Mouse (Mus musculus): Measurements from ENCODE around the gene Serpini1. TPM values are rescaled to one million over a fixed set of nuclear protein-coding genes. Genes with fewer than 3 reads are reported as not detected.

The Serpini1 gene
- polyA plus RNA-seq (2014; fragmentation: Nextera tagmentation; extraction: Ambion mirVana): 21.0 and 22.3 TPM in 2 replicates

- under 1% methylated on average over 19 of the region's 19 CpGs for WGBS
- Histone ChIP-seq H3K4me3 (ENCODE audit: low read depth, low read length) (peak within 1 kb of the TSS; percentile 88), H3K9ac (ENCODE audit: low read length) (peak within 1 kb of the TSS; percentile 71), H3K27me3 (ENCODE audit: control insufficient read depth, insufficient read depth, low read length) (no peaks in the 10 kb centered on the region), H3K9me3 (ENCODE audit: control insufficient read depth, low read length) (no peaks in the 10 kb centered on the region), H3K27ac (ENCODE audit: low read depth, low read length) (peak within 1 kb of the TSS; percentile 70), H3K36me3 (ENCODE audit: control insufficient read depth, insufficient read depth, low read length) (no peaks in the 10 kb centered on the region), H3K4me1 (replicated peaks; ENCODE audit: control insufficient read depth, insufficient read depth, low read length) (peaks cover 3% of the 10 kb centered on the region; the same call in 1 of the 2 replicates), H3K4me2 (ENCODE audit: low read depth, low read length, severe bottlenecking) (peak within 1 kb of the TSS; percentile 73)
- ATAC-seq (replicated peaks; ENCODE audit: low FRiP score) (peak; percentile 94), DNase-seq (ENCODE audit: low spot score) (peak; percentile 88)
These were observed at the start of gene Serpini1 for GRCm38 (mm10) chr3:75557292-75557691. Gene Serpini1 (plus strand): TSS chr3:75557547.

- H3K4me1 ChIP-seq (replicated peaks; ENCODE audit: control insufficient read depth, insufficient read depth, low read length): no peaks in the 10 kb centered on the region
- 73% methylated on average over 7 of the region's 7 CpGs for WGBS
- DNase-seq (ENCODE audit: low spot score) (peak; percentile 58), ATAC-seq (replicated peaks; ENCODE audit: low FRiP score) (peak; percentile 62)
- H3K4me2 ChIP-seq (ENCODE audit: low read depth, low read length, severe bottlenecking): no peak overlapping the region
- H3K4me3 ChIP-seq (ENCODE audit: low read depth, low read length): no peak overlapping the region
- H3K27me3 ChIP-seq (ENCODE audit: control insufficient read depth, insufficient read depth, low read length): no peaks in the 10 kb centered on the region
- no peak overlapping the region for H3K9ac ChIP-seq (ENCODE audit: low read length)
- H3K9me3 ChIP-seq (ENCODE audit: control insufficient read depth, low read length): no peaks in the 10 kb centered on the region
- no peak overlapping the region for H3K27ac ChIP-seq (ENCODE audit: low read depth, low read length)
- no peaks in the 10 kb centered on the region for H3K36me3 ChIP-seq (ENCODE audit: control insufficient read depth, insufficient read depth, low read length)
These were observed 39.6 kb upstream of the Serpini1 start for GRCm38 (mm10) chr3:75517631-75518250.

GRCm38 (mm10) chr3:75521314-75521713 is 36.0 kb upstream of the Serpini1 start:
- ATAC-seq (replicated peaks; ENCODE audit: low FRiP score): no peak
- no peaks in the 10 kb centered on the region for H3K36me3 ChIP-seq (ENCODE audit: control insufficient read depth, insufficient read depth, low read length)
- no peak for DNase-seq (ENCODE audit: low spot score)
- no peaks in the 10 kb centered on the region for H3K9me3 ChIP-seq (ENCODE audit: control insufficient read depth, low read length)
- H3K27me3 ChIP-seq (ENCODE audit: control insufficient read depth, insufficient read depth, low read length): no peaks in the 10 kb centered on the region
- 84% methylated on average over 2 of the region's 2 CpGs for WGBS
- no peaks in the 10 kb centered on the region for H3K4me1 ChIP-seq (replicated peaks; ENCODE audit: control insufficient read depth, insufficient read depth, low read length)
- no peak overlapping the region for H3K4me3 ChIP-seq (ENCODE audit: low read depth, low read length)
- no peak overlapping the region for H3K27ac ChIP-seq (ENCODE audit: low read depth, low read length)
- H3K9ac ChIP-seq (ENCODE audit: low read length): no peak overlapping the region
- H3K4me2 ChIP-seq (ENCODE audit: low read depth, low read length, severe bottlenecking): no peak overlapping the region

GRCm38 (mm10) chr3:75522527-75522926 is 34.8 kb upstream of the Serpini1 start:
- H3K9ac ChIP-seq (ENCODE audit: low read length): no peak overlapping the region
- no peaks in the 10 kb centered on the region for H3K4me1 ChIP-seq (replicated peaks; ENCODE audit: control insufficient read depth, insufficient read depth, low read length)
- no peak overlapping the region for H3K4me2 ChIP-seq (ENCODE audit: low read depth, low read length, severe bottlenecking)
- no peaks in the 10 kb centered on the region for H3K9me3 ChIP-seq (ENCODE audit: control insufficient read depth, low read length)
- H3K4me3 ChIP-seq (ENCODE audit: low read depth, low read length): no peak overlapping the region
- ATAC-seq (replicated peaks; ENCODE audit: low FRiP score) (no peak), DNase-seq (ENCODE audit: low spot score) (no peak)
- 80% methylated on average over 1 of the region's 1 CpGs for whole genome bisulfite sequencing
- no peak overlapping the region for H3K27ac ChIP-seq (ENCODE audit: low read depth, low read length)
- no peaks in the 10 kb centered on the region; the same call in 1 of the 2 replicates for H3K36me3 ChIP-seq (ENCODE audit: control insufficient read depth, insufficient read depth, low read length)
- H3K27me3 ChIP-seq (ENCODE audit: control insufficient read depth, insufficient read depth, low read length): no peaks in the 10 kb centered on the region

GRCm38 (mm10) chr3:75531074-75531473 is 26.3 kb upstream of the Serpini1 start:
- WGBS: 98% methylated on average over 3 of the region's 3 CpGs
- H3K4me1 ChIP-seq (replicated peaks; ENCODE audit: control insufficient read depth, insufficient read depth, low read length): no peaks in the 10 kb centered on the region
- ATAC-seq (replicated peaks; ENCODE audit: low FRiP score): no peak
- H3K27ac ChIP-seq (ENCODE audit: low read depth, low read length): no peak overlapping the region
- H3K9me3 ChIP-seq (ENCODE audit: control insufficient read depth, low read length): no peaks in the 10 kb centered on the region
- no peak for DNase-seq (ENCODE audit: low spot score)
- no peak overlapping the region for H3K4me2 ChIP-seq (ENCODE audit: low read depth, low read length, severe bottlenecking)
- H3K9ac ChIP-seq (ENCODE audit: low read length): no peak overlapping the region
- H3K27me3 ChIP-seq (ENCODE audit: control insufficient read depth, insufficient read depth, low read length): no peaks in the 10 kb centered on the region
- H3K4me3 ChIP-seq (ENCODE audit: low read depth, low read length): no peak overlapping the region
- no peaks in the 10 kb centered on the region; the same call in 1 of the 2 replicates for H3K36me3 ChIP-seq (ENCODE audit: control insufficient read depth, insufficient read depth, low read length)

- no peak overlapping the region for H3K4me2 ChIP-seq (ENCODE audit: low read depth, low read length, severe bottlenecking)
- no peak overlapping the region for H3K4me3 ChIP-seq (ENCODE audit: low read depth, low read length)
- H3K36me3 ChIP-seq (ENCODE audit: control insufficient read depth, insufficient read depth, low read length): no peaks in the 10 kb centered on the region; the same call in 1 of the 2 replicates
- no peak for DNase-seq (ENCODE audit: low spot score)
- H3K4me1 ChIP-seq (replicated peaks; ENCODE audit: control insufficient read depth, insufficient read depth, low read length): no peaks in the 10 kb centered on the region
- H3K27me3 ChIP-seq (ENCODE audit: control insufficient read depth, insufficient read depth, low read length): no peaks in the 10 kb centered on the region
- 94% methylated on average over 3 of the region's 3 CpGs for WGBS
- no peak overlapping the region for H3K9ac ChIP-seq (ENCODE audit: low read length)
- no peaks in the 10 kb centered on the region for H3K9me3 ChIP-seq (ENCODE audit: control insufficient read depth, low read length)
- no peak for ATAC-seq (replicated peaks; ENCODE audit: low FRiP score)
- no peak overlapping the region for H3K27ac ChIP-seq (ENCODE audit: low read depth, low read length)
These were observed 23.1 kb upstream of the Serpini1 start for GRCm38 (mm10) chr3:75534045-75534834.

- Histone ChIP-seq H3K4me3 (ENCODE audit: low read depth, low read length) (no peak overlapping the region), H3K36me3 (ENCODE audit: control insufficient read depth, insufficient read depth, low read length) (no peaks in the 10 kb centered on the region; the same call in 1 of the 2 replicates), H3K4me2 (ENCODE audit: low read depth, low read length, severe bottlenecking) (no peak overlapping the region), H3K27me3 (ENCODE audit: control insufficient read depth, insufficient read depth, low read length) (no peaks in the 10 kb centered on the region), H3K9me3 (ENCODE audit: control insufficient read depth, low read length) (no peaks in the 10 kb centered on the region), H3K27ac (ENCODE audit: low read depth, low read length) (no peak overlapping the region), H3K4me1 (replicated peaks; ENCODE audit: control insufficient read depth, insufficient read depth, low read length) (no peaks in the 10 kb centered on the region), H3K9ac (ENCODE audit: low read length) (no peak overlapping the region)
- ATAC-seq (replicated peaks; ENCODE audit: low FRiP score) (no peak), DNase-seq (ENCODE audit: low spot score) (no peak)
- WGBS: 82% methylated on average over 4 of the region's 4 CpGs
These were observed 16.1 kb upstream of the Serpini1 start for GRCm38 (mm10) chr3:75541259-75541658.

- H3K9ac ChIP-seq (ENCODE audit: low read length): no peak overlapping the region
- H3K9me3 ChIP-seq (ENCODE audit: control insufficient read depth, low read length): no peaks in the 10 kb centered on the region
- no peak overlapping the region for H3K27ac ChIP-seq (ENCODE audit: low read depth, low read length)
- ATAC-seq (replicated peaks; ENCODE audit: low FRiP score) (0 out of 2 replicates have a peak, but pooled peaks have one; percentile 24), DNase-seq (ENCODE audit: low spot score) (no peak)
- H3K27me3 ChIP-seq (ENCODE audit: control insufficient read depth, insufficient read depth, low read length): no peaks in the 10 kb centered on the region
- no peak overlapping the region for H3K4me2 ChIP-seq (ENCODE audit: low read depth, low read length, severe bottlenecking)
- WGBS: 89% methylated on average over 3 of the region's 3 CpGs
- no peaks in the 10 kb centered on the region for H3K36me3 ChIP-seq (ENCODE audit: control insufficient read depth, insufficient read depth, low read length)
- no peak overlapping the region for H3K4me3 ChIP-seq (ENCODE audit: low read depth, low read length)
- no peaks in the 10 kb centered on the region for H3K4me1 ChIP-seq (replicated peaks; ENCODE audit: control insufficient read depth, insufficient read depth, low read length)
These were observed 14.5 kb upstream of the Serpini1 start for GRCm38 (mm10) chr3:75542852-75543251.
